Mouse (Mus musculus) forebrain, embryonic 14.5 days (tissue): ENCODE measurements around the gene Cfap73. TPM values are rescaled to one million over a fixed set of nuclear protein-coding genes. Genes with fewer than 3 reads are reported as not detected.

ENCODE experiments used
- polyA plus RNA-seq: library from polyadenylated mRNA; unstranded; fragments of >200 nt; fragmentation: Nextera tagmentation; extraction: Ambion mirVana; gene quantifications from 2 replicates; pipeline ENCODE4 v1.2.1, GENCODE M21; 2014

Gene Cfap73
- polyA plus RNA-seq, 1 experiment from 2014 or later: 0.19 TPM

Other genes starting within 250 kb of the Cfap73 start
- 3.5 and 5.1 TPM in 2 replicates for gene Lhx5, start 202.5 kb downstream of the Cfap73 start, polyA plus RNA-seq
- 2.2 and 3.2 TPM in 2 replicates for gene Sdsl, start 161.4 kb downstream of the Cfap73 start, polyA plus RNA-seq
- not detected in 2 replicates for gene Sds, start 157.7 kb downstream of the Cfap73 start, polyA plus RNA-seq
- 14.8 and 16.2 TPM in 2 replicates for gene Plbd2, start 130.6 kb downstream of the Cfap73 start, polyA plus RNA-seq
- gene Slc8b1, start 123.1 kb downstream of the Cfap73 start, polyA plus RNA-seq: 0.67 and 1.5 TPM in 2 replicates
- 10.5 and 13.3 TPM in 2 replicates for gene Tpcn1, start 45.6 kb downstream of the Cfap73 start, polyA plus RNA-seq
- 2.0 and 2.4 TPM in 2 replicates for gene Iqcd, start 45.2 kb downstream of the Cfap73 start, polyA plus RNA-seq
- 15.9 and 18.3 TPM in 2 replicates for gene Rita1, start 21.6 kb downstream of the Cfap73 start, polyA plus RNA-seq
- 26.9 and 33.1 TPM in 2 replicates for gene Ddx54, start 21.5 kb downstream of the Cfap73 start, polyA plus RNA-seq
- 1.5 and 3.2 TPM in 2 replicates for gene Rasal1, start 14.6 kb upstream of the Cfap73 start, polyA plus RNA-seq
- 27.5 and 35.5 TPM in 2 replicates for gene Dtx1, start 77.7 kb upstream of the Cfap73 start, polyA plus RNA-seq
- gene Oas2, start 115.6 kb upstream of the Cfap73 start, polyA plus RNA-seq: 0.11 and 0.42 TPM in 2 replicates
- 0.19 and 0.27 TPM in 2 replicates for gene Oas3, start 143.4 kb upstream of the Cfap73 start, polyA plus RNA-seq
- gene Oas1e, start 161.3 kb upstream of the Cfap73 start, polyA plus RNA-seq: 0.13 TPM in 1 of 2 replicates, not detected in the other
- gene Oas1c, start 178.3 kb upstream of the Cfap73 start, polyA plus RNA-seq: 0.38 and 0.45 TPM in 2 replicates
- not detected in 2 replicates for gene Oas1f, start 213.1 kb upstream of the Cfap73 start, polyA plus RNA-seq
- gene Oas1h, start 227.2 kb upstream of the Cfap73 start, polyA plus RNA-seq: not detected in 2 replicates